Mouse (Mus musculus) stomach, embryonic 14.5 days (tissue): ENCODE data around the gene Iqub. TPM values are rescaled to one million over a fixed set of nuclear protein-coding genes. Genes with fewer than 3 reads are reported as not detected.

Experiments used
- ATAC-seq: fragments of 200-750 bp; cut with Nextera tagmentation; 2 replicates; pipeline ENCODE4 v1.8.0; 2017; ENCODE audit warnings: low read depth, moderate TSS enrichment; ENCODE audit not compliant: insufficient number of reproducible peaks, insufficient read depth, low FRiP score
- H3K27ac ChIP-seq: fragments of 300-500 bp; sonication (generic); 2 replicates; pipeline ENCODE4 v1.5.1; 2014; ENCODE audit warnings: mild to moderate bottlenecking, low read length, moderate library complexity, mixed read lengths
- H3K27me3 ChIP-seq: fragments of 300-500 bp; sonication (generic); 2 replicates; pipeline ENCODE4 v1.6.1; 2014; ENCODE audit warnings: low read length, control low read depth, mixed read lengths; ENCODE audit not compliant: control insufficient read depth, insufficient read depth
- H3K36me3 ChIP-seq: fragments of 300-500 bp; sonication (generic); 2 replicates; pipeline ENCODE4 v1.6.1; 2014; ENCODE audit warnings: mild to moderate bottlenecking, control low read depth, low read length, moderate library complexity, mixed read lengths; ENCODE audit not compliant: control insufficient read depth, insufficient read depth
- H3K4me1 ChIP-seq: fragments of 300-500 bp; sonication (generic); 2 replicates; pipeline ENCODE4 v1.6.1; 2014; ENCODE audit warnings: low read length, control low read depth, mixed read lengths; ENCODE audit not compliant: control insufficient read depth, insufficient read depth
- H3K4me2 ChIP-seq: fragments of 300-500 bp; sonication (generic); replicated peaks from 2 replicates; pipeline ENCODE4 v1.6.1; 2014; ENCODE audit warnings: low read depth, low read length, control low read depth
- H3K4me3 ChIP-seq: fragments of 300-500 bp; sonication (generic); 2 replicates; pipeline ENCODE4 v1.5.1; 2014; ENCODE audit warnings: low read depth, low read length, control low read depth
- H3K9ac ChIP-seq: fragments of 300-500 bp; sonication (generic); replicated peaks from 2 replicates; pipeline ENCODE4 v1.6.1; 2014; ENCODE audit warnings: low read depth, mild to moderate bottlenecking, control low read depth, low read length, moderate library complexity, mixed read lengths
- H3K9me3 ChIP-seq: fragments of 300-500 bp; sonication (generic); 2 replicates; pipeline ENCODE4 v1.6.1; 2016; ENCODE audit warnings: low read depth, low read length, control low read depth; ENCODE audit not compliant: control insufficient read depth
- WGBS: fragments of 180-500 bp; shearing (Covaris S2); extraction: QIAGEN DNeasy Blood & Tissue Kit; methylation state at CpG from one replicate; pipeline ENCODE4 v1.1.7; 2014; 5-methylcytosine and 5-hydroxymethylcytosine counted together
- polyA plus RNA-seq: library from polyadenylated mRNA; unstranded; fragments of >200 nt; fragmentation: Nextera tagmentation; extraction: Ambion mirVana; gene quantifications from 2 replicates; pipeline ENCODE4 v1.2.1, GENCODE M21; 2014

Iqub gene
- polyA plus RNA-seq, 1 experiment from 2014 or later, result not detected

DNA sequence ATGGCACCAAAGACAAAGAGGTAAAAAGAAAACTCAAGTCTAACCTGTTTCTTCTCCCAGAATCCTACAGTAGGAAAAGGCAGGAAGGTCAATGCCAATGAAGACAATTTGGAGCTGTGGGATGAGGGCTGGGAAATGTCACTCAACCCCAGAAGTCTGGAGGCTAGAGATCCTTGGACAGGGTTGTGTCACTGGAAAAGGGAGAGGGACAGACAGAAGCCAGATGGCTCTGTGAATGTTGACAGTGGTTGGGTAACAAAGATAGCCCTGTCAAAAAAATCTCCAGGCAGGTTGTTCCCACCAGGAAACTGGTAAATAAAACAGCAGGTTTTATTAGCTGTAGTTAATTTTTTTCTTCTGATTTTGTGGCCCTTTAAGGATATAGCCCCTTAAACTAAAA is 27.5 kb upstream of the Iqub start:
- Histone ChIP-seq H3K9ac (no peak overlapping the region), H3K27me3 (no peaks in the 10 kb centered on the region), H3K4me3 (no peak overlapping the region), H3K4me2 (no peak overlapping the region), H3K27ac (no peak overlapping the region), H3K4me1 (no peaks in the 10 kb centered on the region), H3K36me3 (no peaks in the 10 kb centered on the region), H3K9me3 (no peaks in the 10 kb centered on the region)
- no peak for ATAC-seq

DNA sequence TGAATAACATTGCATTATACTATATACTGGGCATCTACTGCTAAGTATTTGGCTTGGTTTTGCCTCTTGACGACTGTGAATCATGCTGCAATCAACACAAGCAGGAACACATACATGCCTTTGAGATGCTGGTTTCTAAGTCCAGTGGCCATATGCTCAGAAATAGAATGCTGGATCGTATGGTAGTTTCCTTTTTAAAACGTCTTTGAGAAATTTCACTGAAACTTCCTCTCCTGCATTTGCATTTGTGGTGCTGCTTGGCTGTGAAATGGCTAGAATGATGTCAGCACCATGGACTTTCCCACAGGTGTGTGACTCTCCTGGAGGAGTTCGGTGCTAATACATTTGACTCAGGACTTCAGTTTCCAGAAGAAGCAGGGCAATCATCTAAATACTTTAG is 25.2 kb upstream of the Iqub start:
- Histone ChIP-seq H3K27ac (no peak overlapping the region), H3K4me3 (no peak overlapping the region), H3K9ac (no peak overlapping the region), H3K4me1 (no peaks in the 10 kb centered on the region), H3K9me3 (no peaks in the 10 kb centered on the region), H3K4me2 (no peak overlapping the region), H3K27me3 (no peaks in the 10 kb centered on the region), H3K36me3 (no peaks in the 10 kb centered on the region)
- ATAC-seq, result no peak
- 72% methylated on average over 4 of the region's 4 CpGs for WGBS

DNA sequence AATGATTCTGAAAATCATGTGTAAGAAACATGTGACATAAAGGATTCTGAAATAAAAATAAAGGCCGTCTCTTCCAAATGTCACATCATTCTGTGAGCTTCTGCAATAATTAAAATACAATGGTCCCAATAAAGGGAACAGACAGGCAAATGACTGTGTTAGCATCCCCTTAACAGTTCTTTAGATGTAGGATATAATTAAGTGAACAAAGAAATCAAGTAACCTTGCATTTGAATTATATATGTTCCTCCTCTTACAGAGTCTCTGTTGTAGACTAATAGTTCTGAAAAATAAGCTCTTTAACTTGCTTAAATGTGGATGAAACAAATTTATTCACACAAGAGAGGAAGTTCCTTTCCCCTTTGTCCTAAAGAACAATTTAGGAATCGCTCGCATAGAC is 23.6 kb upstream of the Iqub start:
- H3K4me2 ChIP-seq, result no peak overlapping the region
- H3K9me3 ChIP-seq, result no peaks in the 10 kb centered on the region
- ATAC-seq, result no peak
- 85% methylated on average over 3 of the region's 3 CpGs for WGBS
- H3K4me3 ChIP-seq, result no peak overlapping the region
- H3K4me1 ChIP-seq, result no peaks in the 10 kb centered on the region
- H3K36me3 ChIP-seq, result no peaks in the 10 kb centered on the region
- no peak overlapping the region for H3K9ac ChIP-seq
- no peaks in the 10 kb centered on the region for H3K27me3 ChIP-seq
- H3K27ac ChIP-seq, result no peak overlapping the region

DNA sequence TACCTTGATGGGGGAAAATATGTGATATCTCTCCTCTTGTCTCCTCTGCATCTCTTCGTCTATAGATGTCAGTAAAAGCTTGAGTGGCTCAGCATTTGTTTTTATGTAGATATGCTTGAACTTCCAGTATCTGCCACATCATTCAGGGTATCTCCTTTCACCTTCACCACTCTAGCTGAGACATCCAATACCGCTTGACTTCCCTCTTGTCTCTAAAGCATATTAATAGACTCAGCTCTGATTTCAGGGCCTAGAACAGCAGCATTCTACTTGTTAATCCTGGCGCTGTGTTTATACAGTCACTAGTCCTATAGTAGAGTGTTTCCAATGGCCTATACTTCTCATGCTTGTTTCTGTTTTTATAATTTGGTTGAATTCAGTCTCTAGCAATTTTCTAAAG is 17.9 kb upstream of the Iqub start:
- no peaks in the 10 kb centered on the region for H3K9me3 ChIP-seq
- no peak overlapping the region for H3K9ac ChIP-seq
- H3K4me1 ChIP-seq, result no peaks in the 10 kb centered on the region
- no peak overlapping the region for H3K27ac ChIP-seq
- H3K4me3 ChIP-seq, result no peak overlapping the region
- WGBS, result 76% methylated on average over 3 of the region's 3 CpGs
- no peaks in the 10 kb centered on the region for H3K36me3 ChIP-seq
- no peak for ATAC-seq
- H3K4me2 ChIP-seq, result no peak overlapping the region
- no peaks in the 10 kb centered on the region for H3K27me3 ChIP-seq

DNA sequence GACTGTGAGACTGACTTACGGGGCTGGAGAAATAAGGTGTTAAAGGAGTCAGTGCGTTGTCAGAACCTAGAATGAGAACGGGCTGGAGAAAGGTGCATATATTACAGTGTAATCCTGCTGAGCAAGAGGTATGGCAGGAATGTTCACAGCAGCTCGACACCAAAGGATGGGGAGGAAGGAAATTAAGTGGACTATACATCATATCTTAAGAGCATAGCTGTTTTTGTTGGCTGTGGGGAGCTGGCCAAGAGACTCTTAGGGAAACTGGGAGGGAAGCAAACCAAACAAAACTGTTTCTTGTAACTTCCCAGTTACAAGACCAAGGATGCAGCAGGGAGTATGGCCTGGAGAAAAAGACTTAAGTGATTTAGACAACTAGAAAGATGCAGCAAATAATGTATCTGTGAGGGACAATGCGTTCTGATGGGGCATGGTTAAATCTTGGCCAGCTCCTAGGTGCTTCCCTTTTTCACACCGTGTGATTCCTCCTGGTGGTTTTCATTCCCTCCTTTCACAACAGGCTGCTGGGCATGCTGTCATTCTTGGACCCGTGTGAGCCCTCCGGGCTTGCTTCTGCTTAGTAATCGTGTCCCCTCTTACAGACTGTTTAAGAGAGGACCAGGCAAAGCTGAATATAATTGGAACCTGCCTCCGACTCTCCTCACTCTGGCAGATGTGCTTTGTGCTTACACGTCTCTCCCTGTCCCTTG is 16.0 kb upstream of the Iqub start:
- no peak for ATAC-seq

DNA sequence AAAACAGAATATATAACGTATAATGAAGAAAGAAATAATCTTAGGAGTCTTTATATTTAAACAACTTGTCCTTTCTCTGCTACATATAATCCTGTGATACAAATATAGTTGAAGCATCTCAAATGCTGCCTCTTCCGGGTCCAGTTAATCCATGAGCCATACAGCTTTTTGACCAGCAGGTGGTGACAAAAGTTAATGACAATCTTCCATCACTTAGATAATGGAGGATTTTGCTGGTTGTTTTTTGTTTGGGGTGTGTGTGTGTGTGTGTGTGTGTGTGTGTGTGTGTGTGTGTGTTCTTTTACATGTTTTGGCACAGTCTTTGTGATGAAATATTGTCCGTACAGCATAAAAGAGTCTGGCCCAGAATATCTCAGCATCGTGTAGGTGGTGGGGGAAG is 15.3 kb upstream of the Iqub start:
- Histone ChIP-seq H3K27ac (no peak overlapping the region), H3K4me1 (peaks cover 9% of the 10 kb centered on the region; the same call in 1 of the 2 replicates), H3K4me3 (no peak overlapping the region), H3K9ac (no peak overlapping the region), H3K9me3 (no peaks in the 10 kb centered on the region), H3K36me3 (no peaks in the 10 kb centered on the region; the same call in 1 of the 2 replicates), H3K4me2 (peak overlapping the region; percentile 42), H3K27me3 (no peaks in the 10 kb centered on the region)
- WGBS, result 18% methylated on average over 4 of the region's 4 CpGs
- ATAC-seq, result no peak

More for the DNA sequence above, 16.0 kb upstream of the Iqub start:
- peak overlapping the region; percentile 42 for H3K4me2 ChIP-seq
- 52% methylated on average over 11 of the region's 11 CpGs for WGBS
- H3K9me3 ChIP-seq, result no peaks in the 10 kb centered on the region
- H3K4me3 ChIP-seq, result no peak overlapping the region
- no peak overlapping the region for H3K9ac ChIP-seq
- no peaks in the 10 kb centered on the region for H3K36me3 ChIP-seq
- peaks cover 6% of the 10 kb centered on the region; the same call in 1 of the 2 replicates for H3K4me1 ChIP-seq
- no peak overlapping the region for H3K27ac ChIP-seq
- no peaks in the 10 kb centered on the region for H3K27me3 ChIP-seq

DNA sequence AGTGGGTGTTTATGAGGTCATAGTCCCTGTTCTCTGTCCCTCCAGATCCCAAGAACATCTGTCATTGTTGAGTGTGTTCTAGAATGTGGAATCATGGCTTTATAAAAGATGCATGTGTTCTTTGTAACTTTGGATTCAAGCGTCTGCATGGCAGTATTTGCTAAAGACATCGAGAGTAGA is 13.1 kb upstream of the Iqub start, which contains the start of gene Asb15:
Asb15 (plus strand) TSS at position 81 of the 180 bp plus-strand sequence.
- Histone ChIP-seq H3K36me3 (no peaks in the 10 kb centered on the region; the same call in 1 of the 2 replicates), H3K9ac (peak within 1 kb of the TSS; percentile 68), H3K4me1 (peaks cover 9% of the 10 kb centered on the region; the same call in 1 of the 2 replicates), H3K27ac (0 out of 2 replicates have a peak within 1 kb of the TSS, but pooled peaks have one; percentile 22), H3K4me2 (peak within 1 kb of the TSS; percentile 72), H3K9me3 (no peaks in the 10 kb centered on the region), H3K4me3 (peak within 1 kb of the TSS; percentile 82), H3K27me3 (no peaks in the 10 kb centered on the region)
- no peak for ATAC-seq
- WGBS, result 47% methylated on average over 2 of the region's 2 CpGs

DNA sequence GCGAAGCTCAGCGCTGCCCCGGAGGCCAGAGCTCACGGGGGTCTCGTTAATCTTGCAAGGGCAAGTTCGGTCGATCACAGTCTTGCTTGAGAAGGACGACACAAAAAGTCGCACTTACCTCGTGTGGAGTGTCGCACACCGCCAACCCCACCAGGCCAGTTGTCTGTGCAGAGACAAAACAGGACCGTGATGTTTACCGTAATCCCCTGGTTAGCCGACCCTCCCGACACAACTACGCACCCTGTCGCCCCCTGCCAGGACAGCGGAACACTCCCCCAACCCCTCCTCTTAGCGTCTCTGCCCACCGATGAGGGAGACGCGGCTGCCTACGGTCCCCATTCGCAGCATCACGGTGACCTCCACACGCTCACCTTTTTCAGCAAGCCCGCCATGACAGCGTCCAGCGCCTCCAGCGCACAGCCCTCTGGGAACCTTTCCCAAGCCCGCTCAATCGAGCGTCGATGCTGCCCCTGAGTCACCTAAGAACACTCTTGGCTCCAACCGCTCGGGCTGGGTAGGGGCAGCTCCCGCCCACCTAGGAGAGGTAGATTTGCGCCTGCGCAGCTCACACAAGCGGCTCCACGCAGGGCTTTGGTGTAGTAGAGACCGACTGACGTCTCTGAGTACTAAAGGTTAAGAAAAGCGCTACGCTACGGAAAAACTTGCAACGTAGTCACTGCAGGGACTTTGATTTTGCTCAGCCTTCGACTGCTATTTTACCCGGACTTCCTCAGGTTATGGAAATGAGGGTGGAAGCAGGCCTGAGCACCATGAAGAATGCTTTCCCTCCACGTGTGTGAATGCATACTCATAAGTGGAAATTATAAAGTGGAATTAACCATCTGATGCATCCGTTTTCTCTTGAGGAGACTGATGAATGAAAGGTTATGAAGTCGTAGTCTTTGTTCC is 12.5 kb upstream of the Iqub start, which contains the start of gene Ndufa5:
Ndufa5 (minus strand) TSS at position 859 of the 909 bp plus-strand sequence.
- Histone ChIP-seq H3K4me2 (peak within 1 kb of the TSS; percentile 72), H3K27me3 (no peaks in the 10 kb centered on the region), H3K4me1 (peaks cover 9% of the 10 kb centered on the region; the same call in 1 of the 2 replicates), H3K36me3 (peaks cover 2% of the 10 kb centered on the region; the same call in 1 of the 2 replicates), H3K27ac (0 out of 2 replicates have a peak within 1 kb of the TSS, but pooled peaks have one; percentile 22), H3K9me3 (no peaks in the 10 kb centered on the region), H3K9ac (peak within 1 kb of the TSS; percentile 68), H3K4me3 (peak within 1 kb of the TSS; percentile 82)
- peak; percentile 97 for ATAC-seq
- WGBS, result under 1% methylated on average over 53 of the region's 53 CpGs
